Comparison of ENCODE assay signal across 34 mouse cellular contexts in the genomic region with DNA sequence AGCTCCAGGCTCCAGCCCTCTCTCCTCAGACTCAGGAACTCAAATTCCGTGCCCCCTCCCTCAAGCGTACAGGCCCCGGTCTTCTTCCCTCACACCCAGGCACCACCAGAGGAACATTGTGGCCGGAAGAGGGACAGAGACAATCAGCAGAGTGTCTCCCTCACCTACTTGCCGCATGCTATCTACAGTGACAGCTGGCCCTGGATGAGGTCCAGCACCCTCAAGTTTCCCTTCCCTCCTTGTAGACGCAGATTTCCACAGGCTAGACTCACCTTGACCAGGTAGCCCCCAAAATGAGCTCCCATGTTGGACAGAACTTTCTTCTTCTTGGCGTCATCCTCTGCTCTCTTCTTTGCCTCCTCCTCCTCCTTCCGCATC. TPM values are rescaled to one million over a fixed set of nuclear protein-coding genes. Genes with fewer than 3 reads are reported as not detected.
DNase-seq lines count a peak whose midpoint lies in the region; ATAC-seq and TF ChIP-seq lines count a peak whose summit lies in the region.
"Had no signal": no experiment of that assay in that cellular context is flagged by ENCODE, and none has a peak within 500 bp of the region (broad histone marks: within the 10 kb centered on the region; RNA-seq: fewer than 3 reads in every experiment).

No protein-coding gene starts in this region.

- H3K27me3 ChIP-seq in heart, embryonic 13.5 days (replicated peaks): no peaks in the 10 kb centered on the region
- no peaks in the 10 kb centered on the region for H3K27me3 ChIP-seq in neural tube, embryonic 11.5 days (ENCODE audit: control insufficient read depth, insufficient read depth, low read length)
- H3K27me3 ChIP-seq in neural tube, embryonic 15.5 days (replicated peaks): peaks cover 3% of the 10 kb centered on the region; the same call in 1 of the 2 replicates
- no peaks in the 10 kb centered on the region for H3K27me3 ChIP-seq in myocyte (ENCODE audit: control insufficient read depth, insufficient read depth, insufficient read length)
- H3K27me3 ChIP-seq in forebrain, embryonic 10.5 days (ENCODE audit: poor library complexity, severe bottlenecking): peaks cover 10% of the 10 kb centered on the region
- H3K27me3 ChIP-seq: embryonic facial prominence, embryonic 12.5 days; forebrain, embryonic 15.5 days; intestine, embryonic 15.5 days; stomach, embryonic 15.5 days had no signal

- peak overlapping the region; percentile 37; the same call in 1 of the 2 replicates for H3K4me3 ChIP-seq in heart, embryonic 13.5 days
- H3K4me3 ChIP-seq in neural tube, embryonic 11.5 days (ENCODE audit: low read depth, low read length): no peak overlapping the region
- no peak overlapping the region for H3K4me3 ChIP-seq in neural tube, embryonic 15.5 days (replicated peaks)
- no peak overlapping the region for H3K4me3 ChIP-seq in myocyte
- no peak overlapping the region for H3K4me3 ChIP-seq in forebrain, embryonic 10.5 days
- H3K4me3 ChIP-seq: embryonic facial prominence, embryonic 12.5 days; forebrain, embryonic 15.5 days; heart, adult 2 months; hindbrain, embryonic 12.5 days; intestine, embryonic 15.5 days; stomach, embryonic 15.5 days had no signal

- H3K9me3 ChIP-seq in heart, embryonic 13.5 days: no peaks in the 10 kb centered on the region
- H3K9me3 ChIP-seq in neural tube, embryonic 11.5 days (ENCODE audit: control insufficient read depth, low read length): no peaks in the 10 kb centered on the region
- no peaks in the 10 kb centered on the region for H3K9me3 ChIP-seq in neural tube, embryonic 15.5 days (replicated peaks)
- H3K9me3 ChIP-seq in forebrain, embryonic 10.5 days: no peaks in the 10 kb centered on the region
- H3K9me3 ChIP-seq: embryonic facial prominence, embryonic 12.5 days; forebrain, embryonic 15.5 days; hindbrain, embryonic 12.5 days; intestine, embryonic 15.5 days; stomach, embryonic 15.5 days had no signal

- H3K4me2 ChIP-seq in heart, embryonic 13.5 days: peak overlapping the region; percentile 63
- no peak overlapping the region for H3K4me2 ChIP-seq in neural tube, embryonic 11.5 days (ENCODE audit: low read depth)
- no peak overlapping the region for H3K4me2 ChIP-seq in neural tube, embryonic 15.5 days
- peak overlapping the region; percentile 63 for H3K4me2 ChIP-seq in myocyte (ENCODE audit: low read depth)
- H3K4me2 ChIP-seq: forebrain, embryonic 15.5 days; hindbrain, embryonic 12.5 days; midbrain, embryonic 11.5 days had no signal

- no peak for TF ChIP-seq POLR2A in myocyte (IDR thresholded peaks at IDR 0.05; ENCODE audit: insufficient read length, low read depth)

- ATAC-seq in heart, embryonic 13.5 days (ENCODE audit: extremely low read depth, insufficient number of reproducible peaks, low FRiP score, low TSS enrichment): no peak
- no peak for ATAC-seq in neural tube, embryonic 11.5 days (ENCODE audit: insufficient read depth, low FRiP score, low TSS enrichment)
- ATAC-seq in neural tube, embryonic 15.5 days (ENCODE audit: low FRiP score): no peak
- ATAC-seq in common myeloid progenitor, adult 5-6 weeks (replicated peaks; ENCODE audit: low read depth, poor library complexity, severe bottlenecking): peak; percentile 48
- ATAC-seq: activated CD4-positive, CD25-positive, alpha-beta regulatory T cell, adult 4 months; CD4-positive, CD25-positive, alpha-beta regulatory T cell, adult 4 months; forebrain, embryonic 15.5 days; hindbrain, postnatal 0 days; intestine, embryonic 15.5 days; lung, postnatal 0 days had no signal

- WGBS in heart, embryonic 13.5 days: 75% methylated on average over 8 of the region's 8 CpGs
- 82% methylated on average over 8 of the region's 8 CpGs for WGBS in neural tube, embryonic 11.5 days
- 92% methylated on average over 8 of the region's 8 CpGs for WGBS in neural tube, embryonic 15.5 days
- 85% methylated on average over 8 of the region's 8 CpGs for WGBS in forebrain, embryonic 10.5 days

- H3K27ac ChIP-seq in heart, embryonic 13.5 days (replicated peaks): peak overlapping the region; percentile 86; the same call in 1 of the 2 replicates
- H3K27ac ChIP-seq in neural tube, embryonic 11.5 days (ENCODE audit: low read depth, low read length): no peak overlapping the region
- no peak overlapping the region for H3K27ac ChIP-seq in neural tube, embryonic 15.5 days (replicated peaks)
- no peak overlapping the region for H3K27ac ChIP-seq in forebrain, embryonic 10.5 days
- H3K27ac ChIP-seq: embryonic facial prominence, embryonic 12.5 days; forebrain, embryonic 15.5 days; heart, adult 2 months; hindbrain, embryonic 12.5 days; hindbrain, postnatal 0 days; intestine, embryonic 15.5 days; stomach, embryonic 15.5 days had no signal

- H3ac ChIP-seq in myocyte (ENCODE audit: control insufficient read depth, insufficient read length): no peak overlapping the region

- H3K9ac ChIP-seq in heart, embryonic 13.5 days: peak overlapping the region; percentile 71; the same call in 1 of the 2 replicates
- no peak overlapping the region for H3K9ac ChIP-seq in neural tube, embryonic 11.5 days (ENCODE audit: low read length)
- H3K9ac ChIP-seq in neural tube, embryonic 15.5 days (replicated peaks): no peak overlapping the region
- H3K9ac ChIP-seq: embryonic facial prominence, embryonic 12.5 days; forebrain, embryonic 15.5 days; hindbrain, embryonic 12.5 days; intestine, embryonic 15.5 days; stomach, embryonic 15.5 days had no signal

- peaks cover 64% of the 10 kb centered on the region for H3K4me1 ChIP-seq in heart, embryonic 13.5 days
- H3K4me1 ChIP-seq in neural tube, embryonic 11.5 days (ENCODE audit: control insufficient read depth, insufficient read depth, low read length): no peaks in the 10 kb centered on the region
- no peaks in the 10 kb centered on the region for H3K4me1 ChIP-seq in neural tube, embryonic 15.5 days
- H3K4me1 ChIP-seq in forebrain, embryonic 10.5 days: peaks cover 17% of the 10 kb centered on the region
- H3K4me1 ChIP-seq: embryonic facial prominence, embryonic 12.5 days had no signal

- DNase-seq in heart, adult 18-20 months: no peak
- peak; percentile 9 for DNase-seq in neural tube, embryonic 11.5 days (ENCODE audit: low spot score)
- no peak for DNase-seq in forebrain, embryonic 10.5 days (ENCODE audit: extremely low spot score, low spot score)
- no peak for DNase-seq in layer of hippocampus, adult 11-12 months (ENCODE audit: low spot score)
- DNase-seq: adrenal gland, adult 2 months; adrenal gland, postnatal 36 days; cerebellum, adult 8-10 months; cerebellum, postnatal 36 days; embryo, embryonic 11 days; gastrocnemius, postnatal 25 days; heart, adult 2 months; kidney, adult 2 months; kidney, postnatal 4 days; layer of hippocampus, adult 9-11 months; lung, adult 18-20 months; lung, postnatal 4 days; thymus, postnatal 25 days had no signal

- H3K79me2 ChIP-seq in myocyte (ENCODE audit: control insufficient read depth, insufficient read depth): no peaks in the 10 kb centered on the region

- peaks cover 20% of the 10 kb centered on the region for H3K36me3 ChIP-seq in heart, embryonic 13.5 days
- no peaks in the 10 kb centered on the region for H3K36me3 ChIP-seq in neural tube, embryonic 11.5 days (ENCODE audit: control insufficient read depth, insufficient read depth, low read length)
- no peaks in the 10 kb centered on the region for H3K36me3 ChIP-seq in neural tube, embryonic 15.5 days
- peaks cover 3% of the 10 kb centered on the region for H3K36me3 ChIP-seq in myocyte (ENCODE audit: control insufficient read depth, insufficient read depth)
- H3K36me3 ChIP-seq in forebrain, embryonic 10.5 days (replicated peaks): no peaks in the 10 kb centered on the region
- H3K36me3 ChIP-seq: embryonic facial prominence, embryonic 12.5 days; forebrain, embryonic 15.5 days; hindbrain, embryonic 12.5 days; intestine, embryonic 15.5 days; stomach, embryonic 15.5 days had no signal

RNA-seq across cellular contexts. Expression of gene Ppp1r12c, which starts 7.2 kb away (rescaled TPM):
- polyA plus RNA-seq in heart, embryonic 13.5 days (2015; fragmentation: Nextera tagmentation; extraction: Ambion mirVana): 29.2 and 33.9 TPM in 2 replicates
- total RNA-seq in heart, adult 18-20 months (2021): 10 to 100 TPM; 54.6 to 62.1 TPM
- polyA plus RNA-seq in neural tube, embryonic 11.5 days (2014; fragmentation: Nextera tagmentation; extraction: Ambion mirVana): 41.1 and 43.3 TPM in 2 replicates
- 38.8 and 44.6 TPM in 2 replicates for polyA plus RNA-seq in neural tube, embryonic 15.5 days (2015; fragmentation: Nextera tagmentation; extraction: Ambion mirVana)
- total RNA-seq in common myeloid progenitor, adult 5-6 weeks (2017): 90.2 and 117 TPM in 2 replicates
- 39.0 TPM for polyA plus RNA-seq in myocyte (2012; fragmentation: generic; extraction: Trizol)
- polyA plus RNA-seq in forebrain, embryonic 10.5 days (2016; fragmentation: Nextera tagmentation; extraction: Ambion mirVana): 34.2 and 34.8 TPM in 2 replicates

RNA-seq across cellular contexts. Expression of gene Tnnt1, which starts 7.5 kb away (rescaled TPM):
- 610 and 755 TPM in 2 replicates for polyA plus RNA-seq in heart, embryonic 13.5 days (2015; fragmentation: Nextera tagmentation; extraction: Ambion mirVana)
- total RNA-seq in heart, adult 18-20 months (2021): 10 to 100 TPM; 20.9 to 22.2 TPM
- polyA plus RNA-seq in neural tube, embryonic 11.5 days (2014; fragmentation: Nextera tagmentation; extraction: Ambion mirVana): 72.7 and 93.7 TPM in 2 replicates
- 22.8 and 29.5 TPM in 2 replicates for polyA plus RNA-seq in neural tube, embryonic 15.5 days (2015; fragmentation: Nextera tagmentation; extraction: Ambion mirVana)
- 6.1 and 6.6 TPM in 2 replicates for total RNA-seq in common myeloid progenitor, adult 5-6 weeks (2017)
- polyA plus RNA-seq in myocyte (2012; fragmentation: generic; extraction: Trizol): 1,403 TPM
- 4.3 and 4.5 TPM in 2 replicates for polyA plus RNA-seq in forebrain, embryonic 10.5 days (2016; fragmentation: Nextera tagmentation; extraction: Ambion mirVana)
- polyA plus RNA-seq: adrenal gland, adult 2 months had no signal

RNA-seq across cellular contexts. Expression of gene Tnni3, which starts 15.3 kb away (rescaled TPM):
- polyA plus RNA-seq in heart, embryonic 13.5 days (2015; fragmentation: Nextera tagmentation; extraction: Ambion mirVana): 2,083 and 2,324 TPM in 2 replicates
- total RNA-seq in heart, adult 18-20 months (2021): over 10,000 TPM; 10,363 to 11,433 TPM
- 2.1 and 3.5 TPM in 2 replicates for polyA plus RNA-seq in neural tube, embryonic 11.5 days (2014; fragmentation: Nextera tagmentation; extraction: Ambion mirVana)
- 1.8 and 2.4 TPM in 2 replicates for polyA plus RNA-seq in neural tube, embryonic 15.5 days (2015; fragmentation: Nextera tagmentation; extraction: Ambion mirVana)
- 0.87 and 1.9 TPM in 2 replicates for total RNA-seq in common myeloid progenitor, adult 5-6 weeks (2017)
- polyA plus RNA-seq in myocyte (2012; fragmentation: generic; extraction: Trizol): 13.3 TPM
- polyA plus RNA-seq in forebrain, embryonic 10.5 days (2016; fragmentation: Nextera tagmentation; extraction: Ambion mirVana): 1.8 and 1.9 TPM in 2 replicates
- total RNA-seq: gastrocnemius, adult 18-20 months; hindbrain, postnatal 0 days; left cerebral cortex, postnatal 10 days; liver, adult 2 months had no signal

RNA-seq across cellular contexts. Expression of gene Dnaaf3, which starts 23.5 kb away (rescaled TPM):
- 0.59 and 0.95 TPM in 2 replicates for polyA plus RNA-seq in heart, embryonic 13.5 days (2015; fragmentation: Nextera tagmentation; extraction: Ambion mirVana)
- total RNA-seq in heart, adult 18-20 months (2021): 1 to 10 TPM; 2.0 to 2.5 TPM
- polyA plus RNA-seq in neural tube, embryonic 11.5 days (2014; fragmentation: Nextera tagmentation; extraction: Ambion mirVana): 0.93 and 0.95 TPM in 2 replicates
- 1.8 and 2.1 TPM in 2 replicates for polyA plus RNA-seq in neural tube, embryonic 15.5 days (2015; fragmentation: Nextera tagmentation; extraction: Ambion mirVana)
- total RNA-seq in common myeloid progenitor, adult 5-6 weeks (2017): 1.6 TPM in 1 of 2 replicates, not detected in the other
- 2.2 TPM for polyA plus RNA-seq in myocyte (2012; fragmentation: generic; extraction: Trizol)
- polyA plus RNA-seq in forebrain, embryonic 10.5 days (2016; fragmentation: Nextera tagmentation; extraction: Ambion mirVana): 2.7 and 3.2 TPM in 2 replicates
- total RNA-seq: gastrocnemius, adult 18-20 months; gastrocnemius, postnatal 25 days had no signal

RNA-seq across cellular contexts. Expression of gene Syt5, which starts 38.6 kb away (rescaled TPM):
- 1.4 and 2.7 TPM in 2 replicates for polyA plus RNA-seq in heart, embryonic 13.5 days (2015; fragmentation: Nextera tagmentation; extraction: Ambion mirVana)
- 1 to 10 TPM in 1 of 2 experiments, under 1 TPM in 1; 0.36 to 1.3 TPM for total RNA-seq in heart, adult 18-20 months (2021)
- 9.0 and 10.8 TPM in 2 replicates for polyA plus RNA-seq in neural tube, embryonic 11.5 days (2014; fragmentation: Nextera tagmentation; extraction: Ambion mirVana)
- polyA plus RNA-seq in neural tube, embryonic 15.5 days (2015; fragmentation: Nextera tagmentation; extraction: Ambion mirVana): 77.0 and 94.1 TPM in 2 replicates
- not detected in 2 replicates for total RNA-seq in common myeloid progenitor, adult 5-6 weeks (2017)
- polyA plus RNA-seq in myocyte (2012; fragmentation: generic; extraction: Trizol): 0.22 TPM
- 4.9 and 6.7 TPM in 2 replicates for polyA plus RNA-seq in forebrain, embryonic 10.5 days (2016; fragmentation: Nextera tagmentation; extraction: Ambion mirVana)
- total RNA-seq: gastrocnemius, adult 18-20 months; liver, adult 2 months had no signal
- polyA plus RNA-seq: activated CD4-positive, CD25-positive, alpha-beta regulatory T cell, adult 4 months; liver, adult 2 months had no signal

Comparison
In these comparisons a context has a peak if more than half of its experiments do, and no peak if none do; other contexts are left out.
1. H3K4me2 ChIP-seq: peak in heart, embryonic 13.5 days (single experiment) and myocyte (single experiment); none in neural tube, embryonic 11.5 days (single experiment) and neural tube, embryonic 15.5 days (single experiment).
2. RNA of gene Tnni3, which starts 15.3 kb away (polyA plus RNA-seq): 2,083 to 2,324 TPM in heart, embryonic 13.5 days; 13.3 TPM in myocyte (single experiment), 2.1 to 3.5 TPM in neural tube, embryonic 11.5 days, 1.8 to 1.9 TPM in forebrain, embryonic 10.5 days and 1.8 to 2.4 TPM in neural tube, embryonic 15.5 days; every median in the first group is over 100 times any median in the second.